Mouse (Mus musculus) G1E (cell line): ENCODE measurements around the gene Fbxw11. TPM values are rescaled to one million over a fixed set of nuclear protein-coding genes. Genes with fewer than 3 reads are reported as not detected.
A peak's percentile ranks its signal among the peaks of the same experiment; 100 is the strongest.
"Not testable (repeated sequence)": the region's sequence is repeated elsewhere in the genome, so short reads cannot be mapped to it uniquely, and the experiment has no call there.

Experiments
- ATAC-seq: 2 replicates; pipeline ENCODE4 v1.8.0; 2016; ENCODE audit warnings: mild to moderate bottlenecking; ENCODE audit not compliant: insufficient number of reproducible peaks, poor library complexity, low FRiP score, severe bottlenecking; ENCODE audit errors: extremely low read depth
- DNase-seq: peaks from one replicate; pipeline ENCODE4 v3.0.0; 2012; ENCODE audit warnings: low spot score
- H3K27me3 ChIP-seq: 2 replicates; pipeline ENCODE4 v1.6.1; 2012; ENCODE audit warnings: mild to moderate bottlenecking, low read length, inconsistent platforms; ENCODE audit not compliant: insufficient read depth
- H3K36me3 ChIP-seq: replicated peaks from 2 replicates; pipeline ENCODE3; 2012; ENCODE audit warnings: mild to moderate bottlenecking, inconsistent platforms
- H3K4me1 ChIP-seq: 2 replicates; pipeline ENCODE4 v1.6.1; 2012; ENCODE audit warnings: low read depth, low read length, inconsistent platforms, mixed read lengths; ENCODE audit not compliant: insufficient read depth
- H3K4me3 ChIP-seq: 2 replicates; pipeline ENCODE4 v1.5.1; 2012; ENCODE audit warnings: low read depth, mild to moderate bottlenecking, inconsistent platforms, low read length, moderate library complexity, mixed read lengths
- H3K9me3 ChIP-seq: replicated peaks from 2 replicates; pipeline ENCODE4 v1.6.1; 2012; ENCODE audit warnings: inconsistent platforms
- CTCF ChIP-seq: IDR thresholded peaks from 2 replicates; pipeline ENCODE4 v1.5.1; 2012; ENCODE audit warnings: low read depth, low read length, inconsistent platforms, mixed read lengths
- GATA1 ChIP-seq: IDR thresholded peaks from 2 replicates; pipeline ENCODE4 v1.6.1; 2012; ENCODE audit warnings: borderline replicate concordance, low read length, inconsistent platforms, mixed read lengths
- GATA2 ChIP-seq: IDR thresholded peaks from 2 replicates; pipeline ENCODE4 v1.6.1; 2012; ENCODE audit warnings: low read depth, low read length, inconsistent platforms, borderline replicate concordance
- POLR2AphosphoS5 ChIP-seq: IDR thresholded peaks from 2 replicates; pipeline ENCODE4 v1.6.1; 2012; ENCODE audit warnings: low read depth, low read length, inconsistent platforms; ENCODE audit not compliant: insufficient replicate concordance
- TAL1 ChIP-seq: conservative IDR thresholded peaks from 2 replicates; pipeline ENCODE4 v1.6.1; 2012; ENCODE audit warnings: low read depth, low read length, inconsistent platforms, mixed read lengths
- polyA plus RNA-seq: library from polyadenylated mRNA; stranded (reverse); fragments of >175 nt; gene quantifications from 2 replicates; pipeline ENCODE4 v1.2.3, GENCODE M21; 2012
- total RNA-seq, 2 experiments: library from RNA; stranded (forward) in 1 of 2; stranded (reverse) in 1 of 2; fragments of 200-1000 nt in 1 of 2; fragments of >200 nt in 1 of 2; fragmentation: Nextera tagmentation in 1 of 2; gene quantifications; 2 replicates each; pipeline ENCODE4 v1.2.3; 2014 to 2017

Gene Fbxw11
- total and polyA plus RNA-seq, 3 experiments, result 16.9 to 53.7 (median 39.8) TPM

GRCm38 (mm10) chr11:32671480-32671879, 29.0 kb downstream of the Fbxw11 start:
- TF ChIP-seq TAL1 (no peak), GATA1 (no peak), POLR2AphosphoS5 (no peak), GATA2 (no peak), CTCF (no peak)
- Histone ChIP-seq H3K27me3 (no peaks in the 10 kb centered on the region), H3K9me3 (no peaks in the 10 kb centered on the region), H3K4me3 (no peak overlapping the region; the same call in 1 of the 2 replicates), H3K36me3 (peaks cover 35% of the 10 kb centered on the region), H3K4me1 (peaks cover 21% of the 10 kb centered on the region)
- ATAC-seq (no peak), DNase-seq (peak; percentile 13)

- Histone ChIP-seq H3K4me3 (no peak overlapping the region), H3K4me1 (peaks cover 13% of the 10 kb centered on the region), H3K9me3 (no peaks in the 10 kb centered on the region), H3K36me3 (peaks cover 17% of the 10 kb centered on the region), H3K27me3 (no peaks in the 10 kb centered on the region)
- no peak for ATAC-seq
- no peak for DNase-seq
- TF ChIP-seq POLR2AphosphoS5, result no peak
- TF ChIP-seq TAL1, result no peak
- no peak for TF ChIP-seq GATA1
- TF ChIP-seq CTCF, result no peak
- TF ChIP-seq GATA2, result no peak
Measured at GRCm38 (mm10) chr11:32676777-32677176, 34.3 kb downstream of the Fbxw11 start.

GRCm38 (mm10) chr11:32677811-32678210, 35.3 kb downstream of the Fbxw11 start:
- peaks cover 5% of the 10 kb centered on the region for H3K4me1 ChIP-seq
- H3K27me3 ChIP-seq, result no peaks in the 10 kb centered on the region
- TF ChIP-seq GATA2 (no peak), GATA1 (no peak)
- DNase-seq (no peak), ATAC-seq (no peak)
- no peak overlapping the region for H3K4me3 ChIP-seq
- no peaks in the 10 kb centered on the region for H3K9me3 ChIP-seq
- H3K36me3 ChIP-seq, result peaks cover 17% of the 10 kb centered on the region

- peaks cover 16% of the 10 kb centered on the region for H3K36me3 ChIP-seq
- not testable (repeated sequence) for H3K9me3 ChIP-seq, H3K4me1 ChIP-seq, ATAC-seq, DNase-seq, H3K4me3 ChIP-seq, H3K27me3 ChIP-seq
Measured at GRCm38 (mm10) chr11:32679091-32679490, 36.6 kb downstream of the Fbxw11 start.

GRCm38 (mm10) chr11:32680014-32680413, 37.5 kb downstream of the Fbxw11 start:
- Histone ChIP-seq H3K4me1 (peaks cover 8% of the 10 kb centered on the region), H3K9me3 (no peaks in the 10 kb centered on the region), H3K4me3 (no peak overlapping the region), H3K27me3 (no peaks in the 10 kb centered on the region), H3K36me3 (peaks cover 16% of the 10 kb centered on the region)
- ATAC-seq (no peak), DNase-seq (no peak)
- TF ChIP-seq GATA2, result no peak
- no peak for TF ChIP-seq CTCF
- no peak for TF ChIP-seq POLR2AphosphoS5
- no peak for TF ChIP-seq TAL1
- no peak for TF ChIP-seq GATA1

- Histone ChIP-seq H3K27me3 (no peaks in the 10 kb centered on the region), H3K4me1 (peaks cover 8% of the 10 kb centered on the region), H3K4me3 (no peak overlapping the region), H3K36me3 (peaks cover 16% of the 10 kb centered on the region), H3K9me3 (no peaks in the 10 kb centered on the region)
- DNase-seq, result no peak
- ATAC-seq, result no peak
- no peak for TF ChIP-seq GATA2
- TF ChIP-seq CTCF, result no peak
- no peak for TF ChIP-seq TAL1
- no peak for TF ChIP-seq GATA1
- TF ChIP-seq POLR2AphosphoS5, result no peak
Measured at GRCm38 (mm10) chr11:32681192-32681795, 38.8 kb downstream of the Fbxw11 start.

- H3K27me3 ChIP-seq, result no peaks in the 10 kb centered on the region
- H3K36me3 ChIP-seq, result peaks cover 8% of the 10 kb centered on the region
- no peak for ATAC-seq
- TF ChIP-seq POLR2AphosphoS5 (no peak), TAL1 (no peak), GATA2 (no peak), CTCF (no peak), GATA1 (no peak)
- H3K4me3 ChIP-seq, result no peak overlapping the region
- no peak for DNase-seq
- H3K9me3 ChIP-seq, result no peaks in the 10 kb centered on the region
- peaks cover 6% of the 10 kb centered on the region for H3K4me1 ChIP-seq
Measured at GRCm38 (mm10) chr11:32682335-32683102, 40.0 kb downstream of the Fbxw11 start.
